Mouse (Mus musculus) kidney, postnatal 14 days (tissue): ENCODE measurements around the gene Rnf215.
A peak's percentile ranks its signal among the peaks of the same experiment; 100 is the strongest.
"Not testable (repeated sequence)": the region's sequence is repeated elsewhere in the genome, so short reads cannot be mapped to it uniquely, and the experiment has no call there.

ENCODE experiments used
- DNase-seq: peaks from one replicate; pipeline ENCODE4 v3.0.0; 2022; ENCODE audit warnings: mixed read lengths

Gene Rnf215

GRCm38 (mm10) chr11:4134986-4135935 lies at the start of gene Rnf215:
Rnf215 (plus strand) TSS chr11:4135202.
- DNase-seq, result peak; percentile 94

GRCm38 (mm10) chr11:4086246-4086645 lies 48.8 kb upstream of the Rnf215 start:
- no peak for DNase-seq

- no peak for DNase-seq
Measured at GRCm38 (mm10) chr11:4087267-4087666, 47.7 kb upstream of the Rnf215 start.

GRCm38 (mm10) chr11:4093459-4094377 lies 41.3 kb upstream of the Rnf215 start:
- DNase-seq, result no peak

- peak; percentile 72 for DNase-seq
Measured at GRCm38 (mm10) chr11:4094378-4095170, 40.4 kb upstream of the Rnf215 start.

- peak; percentile 70 for DNase-seq
Measured at GRCm38 (mm10) chr11:4095171-4096053, 39.6 kb upstream of the Rnf215 start, which contains the start of gene Mtfp1. Mtfp1 (minus strand) TSS chr11:4095445.

- DNase-seq, result peak; percentile 99
Measured at GRCm38 (mm10) chr11:4096054-4096984, 38.7 kb upstream of the Rnf215 start.

- no peak for DNase-seq
Measured at GRCm38 (mm10) chr11:4097091-4097621, 37.8 kb upstream of the Rnf215 start.

- DNase-seq, result no peak
Measured at GRCm38 (mm10) chr11:4098120-4098519, 36.9 kb upstream of the Rnf215 start.

GRCm38 (mm10) chr11:4098816-4099215 lies 36.2 kb upstream of the Rnf215 start:
- no peak for DNase-seq

GRCm38 (mm10) chr11:4099447-4099846 lies 35.6 kb upstream of the Rnf215 start:
- no peak for DNase-seq

GRCm38 (mm10) chr11:4101851-4102250 lies 33.2 kb upstream of the Rnf215 start:
- no peak for DNase-seq

GRCm38 (mm10) chr11:4103522-4103921 lies 31.5 kb upstream of the Rnf215 start:
- no peak for DNase-seq

- no peak for DNase-seq
Measured at GRCm38 (mm10) chr11:4104989-4105388, 30.0 kb upstream of the Rnf215 start.

GRCm38 (mm10) chr11:4105444-4105843 lies 29.6 kb upstream of the Rnf215 start:
- no peak for DNase-seq

- DNase-seq, result not testable (repeated sequence)
Measured at GRCm38 (mm10) chr11:4107901-4108300, 27.1 kb upstream of the Rnf215 start.

- DNase-seq, result no peak
Measured at GRCm38 (mm10) chr11:4108691-4109090, 26.3 kb upstream of the Rnf215 start.

- DNase-seq, result no peak
Measured at GRCm38 (mm10) chr11:4112033-4112432, 23.0 kb upstream of the Rnf215 start.

- DNase-seq, result no peak
Measured at GRCm38 (mm10) chr11:4112861-4113260, 22.1 kb upstream of the Rnf215 start.

- no peak for DNase-seq
Measured at GRCm38 (mm10) chr11:4113496-4113895, 21.5 kb upstream of the Rnf215 start.
